Mouse (Mus musculus) heart, adult 18-20 months (tissue): ENCODE measurements around the gene Ncor2. TPM values are rescaled to one million over a fixed set of nuclear protein-coding genes. Genes with fewer than 3 reads are reported as not detected.

ENCODE experiments used
- DNase-seq, 2 experiments: peaks; one replicate each; pipeline ENCODE4 v3.0.0; 2021 to 2022; ENCODE audit warnings: mixed read lengths in 1 of 2
- total RNA-seq, 2 experiments: library from RNA; stranded (reverse); gene quantifications; 2 replicates each; pipeline ENCODE4 v1.2.3; 2021

Ncor2 gene
- total RNA-seq, 2 experiments from 2014 or later, result 65.9 to 68.9 TPM

- no peak for DNase-seq
Observed at GRCm38 (mm10) chr5:125130406-125130805, 48.6 kb downstream of the Ncor2 start.

- DNase-seq, result no peak
Observed at GRCm38 (mm10) chr5:125128939-125129385, 50.1 kb downstream of the Ncor2 start.

- no peak for DNase-seq
Observed at GRCm38 (mm10) chr5:125127920-125128319, 51.1 kb downstream of the Ncor2 start.

- peak; percentile 38 to 57 for DNase-seq
Observed at GRCm38 (mm10) chr5:125127426-125127825, 51.6 kb downstream of the Ncor2 start.

- no peak for DNase-seq
Observed at GRCm38 (mm10) chr5:125125966-125126464, 53.0 kb downstream of the Ncor2 start.

GRCm38 (mm10) chr5:125125219-125125618, 53.8 kb downstream of the Ncor2 start:
- DNase-seq, result peak; percentile 71 to 78

GRCm38 (mm10) chr5:125124002-125124401, 55.0 kb downstream of the Ncor2 start:
- no peak for DNase-seq

- DNase-seq, result peak; percentile 49 to 64
Observed at GRCm38 (mm10) chr5:125123206-125123605, 55.8 kb downstream of the Ncor2 start.

GRCm38 (mm10) chr5:125122546-125122945, 56.5 kb downstream of the Ncor2 start:
- no peak for DNase-seq

- peak; percentile 36 to 49 for DNase-seq
Observed at GRCm38 (mm10) chr5:125122049-125122448, 57.0 kb downstream of the Ncor2 start.

GRCm38 (mm10) chr5:125120517-125121303, 58.3 kb downstream of the Ncor2 start:
- DNase-seq, result no peak

- peak in 1 of 2 experiments; percentile 35 for DNase-seq
Observed at GRCm38 (mm10) chr5:125117238-125117637, 61.8 kb downstream of the Ncor2 start.

- no peak for DNase-seq
Observed at GRCm38 (mm10) chr5:125113029-125113428, 66.0 kb downstream of the Ncor2 start.

- DNase-seq, result no peak
Observed at GRCm38 (mm10) chr5:125112588-125112987, 66.4 kb downstream of the Ncor2 start.

- DNase-seq, result peak; percentile 74 to 82
Observed at GRCm38 (mm10) chr5:125111137-125111536, 67.9 kb downstream of the Ncor2 start.

GRCm38 (mm10) chr5:125110722-125111121, 68.3 kb downstream of the Ncor2 start:
- DNase-seq, result no peak

GRCm38 (mm10) chr5:125110196-125110595, 68.8 kb downstream of the Ncor2 start:
- no peak for DNase-seq

GRCm38 (mm10) chr5:125107011-125107651, 71.9 kb downstream of the Ncor2 start:
- DNase-seq, result peak; percentile 68 to 79

- peak; percentile 63 to 82 for DNase-seq
Observed at GRCm38 (mm10) chr5:125106191-125106590, 72.8 kb downstream of the Ncor2 start.

- no peak for DNase-seq
Observed at GRCm38 (mm10) chr5:125104841-125105240, 74.2 kb downstream of the Ncor2 start.

GRCm38 (mm10) chr5:125103396-125103795, 75.6 kb downstream of the Ncor2 start:
- DNase-seq, result no peak

- DNase-seq, result no peak
Observed at GRCm38 (mm10) chr5:125102907-125103306, 76.1 kb downstream of the Ncor2 start.

GRCm38 (mm10) chr5:125102352-125102751, 76.7 kb downstream of the Ncor2 start:
- no peak for DNase-seq
